Mouse (Mus musculus): ENCODE measurements around the gene Enox2. TPM values are rescaled to one million over a fixed set of nuclear protein-coding genes. Genes with fewer than 3 reads are reported as not detected.

The Enox2 gene
- polyA plus RNA-seq, 1 experiment from 2014 or later, result 15.2 TPM

Other genes starting within 250 kb of the Enox2 start
- 16.4 and 20.4 TPM in 2 replicates for gene Arhgap36, start 175.7 kb upstream of the Enox2 start, polyA plus RNA-seq (2014; fragmentation: Nextera tagmentation; extraction: Ambion mirVana)